Mouse (Mus musculus): ENCODE measurements around the gene Arhgef6. TPM values are rescaled to one million over a fixed set of nuclear protein-coding genes. Genes with fewer than 3 reads are reported as not detected.

The Arhgef6 gene
- polyA plus RNA-seq, 1 experiment = 38.2 TPM

- Histone ChIP-seq H3K4me3 (replicated peaks; ENCODE audit: extremely low read depth, low read depth, low read length) (no peak overlapping the region), H3K4me1 (ENCODE audit: control insufficient read depth, insufficient read depth, low read length) (peaks cover 2% of the 10 kb centered on the region; the same call in 1 of the 2 replicates)
- DNase-seq = no peak
- TF ChIP-seq CTCF (IDR thresholded peaks at IDR 0.05; ENCODE audit: insufficient read depth, low read length) (no peak), POLR2A (IDR thresholded peaks at IDR 0.05; ENCODE audit: borderline replicate concordance, extremely low read depth, low read depth, low read length) (no peak)
- 61% methylated on average over 2 of the region's 2 CpGs for WGBS
Measured at GRCm38 (mm10) chrX:57309993-57310392, 28.5 kb downstream of the Arhgef6 start.

- Histone ChIP-seq H3K4me3 (replicated peaks; ENCODE audit: extremely low read depth, low read depth, low read length) (no peak overlapping the region), H3K4me1 (ENCODE audit: control insufficient read depth, insufficient read depth, low read length) (peaks cover 2% of the 10 kb centered on the region)
- no peak for DNase-seq
- TF ChIP-seq CTCF (IDR thresholded peaks at IDR 0.05; ENCODE audit: insufficient read depth, low read length) (no peak), POLR2A (IDR thresholded peaks at IDR 0.05; ENCODE audit: borderline replicate concordance, extremely low read depth, low read depth, low read length) (no peak)
- WGBS = 60% methylated on average over 6 of the region's 6 CpGs
Measured at GRCm38 (mm10) chrX:57306747-57307146, 31.8 kb downstream of the Arhgef6 start.

GRCm38 (mm10) chrX:57304784-57305287 is 33.7 kb downstream of the Arhgef6 start:
- Histone ChIP-seq H3K4me3 (replicated peaks; ENCODE audit: extremely low read depth, low read depth, low read length) (no peak overlapping the region), H3K4me1 (ENCODE audit: control insufficient read depth, insufficient read depth, low read length) (peaks cover 2% of the 10 kb centered on the region)
- no peak for DNase-seq
- TF ChIP-seq CTCF (IDR thresholded peaks at IDR 0.05; ENCODE audit: insufficient read depth, low read length) (no peak), POLR2A (IDR thresholded peaks at IDR 0.05; ENCODE audit: borderline replicate concordance, extremely low read depth, low read depth, low read length) (no peak)
- 68% methylated on average over 3 of the region's 3 CpGs for WGBS

- Histone ChIP-seq H3K4me1 (ENCODE audit: control insufficient read depth, insufficient read depth, low read length) (no peaks in the 10 kb centered on the region; the same call in 1 of the 2 replicates), H3K4me3 (replicated peaks; ENCODE audit: extremely low read depth, low read depth, low read length) (no peak overlapping the region)
- DNase-seq = no peak
- 65% methylated on average over 8 of the region's 8 CpGs for WGBS
- no peak for TF ChIP-seq POLR2A (IDR thresholded peaks at IDR 0.05; ENCODE audit: borderline replicate concordance, extremely low read depth, low read depth, low read length)
Measured at GRCm38 (mm10) chrX:57303188-57303878, 35.2 kb downstream of the Arhgef6 start.

- WGBS = 43% methylated on average over 7 of the region's 7 CpGs
- Histone ChIP-seq H3K4me3 (replicated peaks; ENCODE audit: extremely low read depth, low read depth, low read length) (no peak overlapping the region), H3K4me1 (ENCODE audit: control insufficient read depth, insufficient read depth, low read length) (no peaks in the 10 kb centered on the region; the same call in 1 of the 2 replicates)
- DNase-seq = no peak
- TF ChIP-seq POLR2A (IDR thresholded peaks at IDR 0.05; ENCODE audit: borderline replicate concordance, extremely low read depth, low read depth, low read length) (no peak), CTCF (IDR thresholded peaks at IDR 0.05; ENCODE audit: insufficient read depth, low read length) (no peak)
Measured at GRCm38 (mm10) chrX:57298946-57299345, 39.6 kb downstream of the Arhgef6 start.

- Histone ChIP-seq H3K4me1 (ENCODE audit: control insufficient read depth, insufficient read depth, low read length) (no peaks in the 10 kb centered on the region), H3K4me3 (replicated peaks; ENCODE audit: extremely low read depth, low read depth, low read length) (no peak overlapping the region)
- WGBS = 51% methylated on average over 3 of the region's 3 CpGs
- no peak for TF ChIP-seq CTCF (IDR thresholded peaks at IDR 0.05; ENCODE audit: insufficient read depth, low read length)
- no peak for TF ChIP-seq POLR2A (IDR thresholded peaks at IDR 0.05; ENCODE audit: borderline replicate concordance, extremely low read depth, low read depth, low read length)
- no peak for DNase-seq
Measured at GRCm38 (mm10) chrX:57288458-57288857, 50.1 kb downstream of the Arhgef6 start.

GRCm38 (mm10) chrX:57286281-57286680 is 52.2 kb downstream of the Arhgef6 start:
- Histone ChIP-seq H3K4me3 (replicated peaks; ENCODE audit: extremely low read depth, low read depth, low read length) (no peak overlapping the region), H3K4me1 (ENCODE audit: control insufficient read depth, insufficient read depth, low read length) (no peaks in the 10 kb centered on the region)
- WGBS = 63% methylated on average over 9 of the region's 9 CpGs
- TF ChIP-seq CTCF (IDR thresholded peaks at IDR 0.05; ENCODE audit: insufficient read depth, low read length) (no peak), POLR2A (IDR thresholded peaks at IDR 0.05; ENCODE audit: borderline replicate concordance, extremely low read depth, low read depth, low read length) (no peak)
- no peak for DNase-seq

GRCm38 (mm10) chrX:57282184-57282583 is 56.3 kb downstream of the Arhgef6 start:
- no peak for TF ChIP-seq POLR2A (IDR thresholded peaks at IDR 0.05; ENCODE audit: borderline replicate concordance, extremely low read depth, low read depth, low read length)
- TF ChIP-seq CTCF (IDR thresholded peaks at IDR 0.05; ENCODE audit: insufficient read depth, low read length) = no peak
- DNase-seq = no peak
- Histone ChIP-seq H3K4me1 (ENCODE audit: control insufficient read depth, insufficient read depth, low read length) (peaks cover 3% of the 10 kb centered on the region; the same call in 1 of the 2 replicates), H3K4me3 (replicated peaks; ENCODE audit: extremely low read depth, low read depth, low read length) (no peak overlapping the region)
- 90% methylated on average over 3 of the region's 3 CpGs for WGBS

GRCm38 (mm10) chrX:57277560-57278335 is 60.8 kb downstream of the Arhgef6 start:
- no peak for DNase-seq
- Histone ChIP-seq H3K4me1 (ENCODE audit: control insufficient read depth, insufficient read depth, low read length) (peaks cover 3% of the 10 kb centered on the region; the same call in 1 of the 2 replicates), H3K4me3 (replicated peaks; ENCODE audit: extremely low read depth, low read depth, low read length) (no peak overlapping the region)
- no peak for TF ChIP-seq POLR2A (IDR thresholded peaks at IDR 0.05; ENCODE audit: borderline replicate concordance, extremely low read depth, low read depth, low read length)
- no peak for TF ChIP-seq CTCF (IDR thresholded peaks at IDR 0.05; ENCODE audit: insufficient read depth, low read length)
- 46% methylated on average over 6 of the region's 6 CpGs for WGBS
